Mouse (Mus musculus) hindbrain, embryonic 16.5 days (tissue): ENCODE data around the gene Pfdn6. TPM values are rescaled to one million over a fixed set of nuclear protein-coding genes. Genes with fewer than 3 reads are reported as not detected.

Experiments used
- ATAC-seq: fragments of 200-750 bp; cut with Nextera tagmentation; 2 replicates; pipeline ENCODE4 v1.8.0; 2017; ENCODE audit warnings: moderate TSS enrichment, moderate library complexity
- H3K27ac ChIP-seq: fragments of 300-500 bp; sonication (generic); 2 replicates; pipeline ENCODE4 v1.5.1; 2014; ENCODE audit warnings: low read depth, mild to moderate bottlenecking, control low read depth, low read length, moderate library complexity
- H3K27me3 ChIP-seq: fragments of 300-500 bp; sonication (generic); replicated peaks from 2 replicates; pipeline ENCODE4 v1.6.1; 2014; ENCODE audit warnings: low read length; ENCODE audit not compliant: control insufficient read depth, insufficient read depth
- H3K36me3 ChIP-seq: fragments of 300-500 bp; sonication (generic); 2 replicates; pipeline ENCODE4 v1.6.1; 2014; ENCODE audit warnings: mild to moderate bottlenecking, low read length, moderate library complexity, mixed read lengths; ENCODE audit not compliant: control insufficient read depth, insufficient read depth
- H3K4me1 ChIP-seq: fragments of 300-500 bp; sonication (generic); 2 replicates; pipeline ENCODE4 v1.6.1; 2014; ENCODE audit warnings: low read depth, low read length; ENCODE audit not compliant: control insufficient read depth, insufficient read depth
- H3K4me2 ChIP-seq: fragments of 300-500 bp; sonication (generic); 2 replicates; pipeline ENCODE4 v1.6.1; 2014; ENCODE audit warnings: mild to moderate bottlenecking, low read length, control low read depth, moderate library complexity
- H3K4me3 ChIP-seq: fragments of 300-500 bp; sonication (generic); 2 replicates; pipeline ENCODE4 v1.5.1; 2014; ENCODE audit warnings: mild to moderate bottlenecking, low read length, control low read depth, moderate library complexity
- H3K9ac ChIP-seq: fragments of 300-500 bp; sonication (generic); 2 replicates; pipeline ENCODE4 v1.6.1; 2014; ENCODE audit warnings: low read depth, mild to moderate bottlenecking, control low read depth, low read length, moderate library complexity
- H3K9me3 ChIP-seq: fragments of 300-500 bp; sonication (generic); 2 replicates; pipeline ENCODE4 v1.6.1; 2014; ENCODE audit warnings: mild to moderate bottlenecking, low read length, moderate library complexity; ENCODE audit not compliant: control insufficient read depth
- WGBS: fragments of 180-500 bp; shearing (Covaris S2); extraction: QIAGEN DNeasy Blood & Tissue Kit; methylation state at CpG from one replicate; pipeline ENCODE4 v1.1.7; 2014; 5-methylcytosine and 5-hydroxymethylcytosine counted together
- polyA plus RNA-seq: library from polyadenylated mRNA; unstranded; fragments of >200 nt; fragmentation: Nextera tagmentation; extraction: Ambion mirVana; gene quantifications from 2 replicates; pipeline ENCODE4 v1.2.1, GENCODE M21; 2015

Gene Pfdn6
- polyA plus RNA-seq, 1 experiment from 2014 or later: 189 TPM

DNA sequence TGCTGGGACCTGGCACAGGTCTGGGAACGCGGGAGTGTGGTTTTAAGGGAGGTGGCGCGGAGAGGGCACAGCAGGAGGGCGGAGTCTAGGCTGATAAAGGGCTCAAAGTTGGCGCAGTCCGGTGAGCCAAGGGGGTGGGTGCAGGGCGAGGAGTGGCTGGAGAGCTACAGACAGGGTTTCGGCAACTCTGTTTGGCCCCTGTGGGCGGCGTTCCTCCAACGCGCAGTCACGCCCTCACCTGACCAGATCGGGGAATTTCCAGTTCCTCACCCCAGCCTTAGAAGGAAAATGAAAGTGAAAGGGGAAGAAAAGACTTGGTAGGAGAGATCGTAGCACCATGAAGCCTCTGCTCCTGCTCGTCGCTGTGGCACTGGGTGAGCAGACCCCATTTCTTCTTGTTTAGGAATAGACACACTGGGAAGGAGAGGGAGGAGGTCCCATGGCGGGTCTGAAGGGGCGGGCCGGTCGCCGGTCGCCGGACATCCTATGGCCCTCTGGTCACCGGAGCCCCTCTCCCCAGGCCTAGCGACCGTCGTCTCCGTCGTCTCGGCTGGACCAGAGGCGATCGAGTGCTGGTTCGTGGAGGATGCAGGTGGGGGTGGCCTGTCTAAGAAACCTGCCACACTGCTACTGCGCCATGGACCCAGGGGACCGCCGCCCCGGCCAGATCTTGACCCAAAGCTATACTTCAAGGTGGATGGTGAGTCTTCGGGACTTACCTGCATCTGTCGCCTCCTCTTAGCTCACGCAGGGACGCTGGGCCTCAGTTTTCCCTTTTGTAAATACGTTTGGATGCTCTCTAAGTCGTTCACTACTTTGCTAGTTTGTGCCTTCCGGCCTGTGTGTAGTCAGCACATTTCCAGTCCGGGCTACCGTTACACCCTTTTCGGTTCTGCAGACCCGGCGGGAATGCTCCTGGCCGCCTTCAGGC, 20.5 kb downstream of the Pfdn6 start:
- H3K9me3 ChIP-seq: no peaks in the 10 kb centered on the region
- H3K4me1 ChIP-seq: peaks cover 30% of the 10 kb centered on the region
- peak overlapping the region; percentile 49 for H3K4me3 ChIP-seq
- ATAC-seq: no peak
- H3K4me2 ChIP-seq: peak overlapping the region; percentile 78
- WGBS: 2% methylated on average over 51 of the region's 52 CpGs
- no peaks in the 10 kb centered on the region for H3K36me3 ChIP-seq
- peak overlapping the region; percentile 63 for H3K9ac ChIP-seq
- peak overlapping the region; percentile 60 for H3K27ac ChIP-seq
- H3K27me3 ChIP-seq: 0 out of 2 replicates have a peak, but pooled peaks cover 3% of the 10 kb centered on the region

DNA sequence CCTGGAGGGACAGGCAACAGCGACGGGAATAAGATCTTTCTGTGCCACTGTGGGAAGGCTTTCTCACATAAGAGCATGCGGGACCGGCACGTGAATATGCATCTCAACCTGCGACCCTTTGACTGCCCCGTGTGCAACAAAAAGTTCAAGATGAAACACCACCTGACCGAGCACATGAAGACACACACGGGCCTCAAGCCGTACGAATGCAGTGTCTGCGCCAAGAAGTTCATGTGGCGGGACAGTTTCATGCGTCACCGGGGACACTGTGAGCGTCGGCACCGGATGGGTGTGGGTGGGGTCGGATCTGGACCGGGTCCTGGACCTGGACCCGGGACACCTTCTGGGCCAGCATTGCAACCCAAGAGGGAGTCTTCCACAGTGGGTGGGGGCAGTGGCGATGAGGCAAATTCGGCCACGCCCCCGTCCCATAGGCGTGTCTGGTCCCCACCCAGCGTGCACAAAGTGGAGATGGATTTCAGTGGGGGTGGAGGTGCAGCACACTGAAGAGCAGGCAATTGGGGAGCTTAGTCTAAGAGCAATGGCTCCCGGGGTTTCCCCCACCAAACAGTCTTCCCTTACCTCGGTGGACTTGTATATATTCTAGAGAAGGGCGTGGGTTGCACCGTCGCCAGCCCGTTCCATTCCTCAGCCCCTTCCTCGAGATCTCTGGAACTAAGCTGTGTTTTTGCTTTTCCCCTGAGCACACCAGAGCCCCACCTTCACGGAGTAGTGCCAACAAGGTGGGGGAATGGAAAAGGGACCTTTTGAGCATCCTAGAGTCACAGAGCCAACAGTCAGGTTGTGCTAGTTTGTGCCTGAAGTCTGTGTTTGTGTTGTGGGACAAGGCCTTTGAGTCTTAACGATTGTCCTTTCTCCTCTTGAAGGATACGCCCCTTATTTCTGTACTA, 21.6 kb downstream of the Pfdn6 start:
- Histone ChIP-seq H3K36me3 (peaks cover 9% of the 10 kb centered on the region), H3K4me2 (peak overlapping the region; percentile 78), H3K4me3 (peak overlapping the region; percentile 49), H3K27ac (no peak overlapping the region), H3K27me3 (0 out of 2 replicates have a peak, but pooled peaks cover 3% of the 10 kb centered on the region), H3K9me3 (no peaks in the 10 kb centered on the region), H3K9ac (peak overlapping the region; percentile 63; the same call in 1 of the 2 replicates), H3K4me1 (peaks cover 30% of the 10 kb centered on the region)
- WGBS: 59% methylated on average over 37 of the region's 37 CpGs
- no peak for ATAC-seq

DNA sequence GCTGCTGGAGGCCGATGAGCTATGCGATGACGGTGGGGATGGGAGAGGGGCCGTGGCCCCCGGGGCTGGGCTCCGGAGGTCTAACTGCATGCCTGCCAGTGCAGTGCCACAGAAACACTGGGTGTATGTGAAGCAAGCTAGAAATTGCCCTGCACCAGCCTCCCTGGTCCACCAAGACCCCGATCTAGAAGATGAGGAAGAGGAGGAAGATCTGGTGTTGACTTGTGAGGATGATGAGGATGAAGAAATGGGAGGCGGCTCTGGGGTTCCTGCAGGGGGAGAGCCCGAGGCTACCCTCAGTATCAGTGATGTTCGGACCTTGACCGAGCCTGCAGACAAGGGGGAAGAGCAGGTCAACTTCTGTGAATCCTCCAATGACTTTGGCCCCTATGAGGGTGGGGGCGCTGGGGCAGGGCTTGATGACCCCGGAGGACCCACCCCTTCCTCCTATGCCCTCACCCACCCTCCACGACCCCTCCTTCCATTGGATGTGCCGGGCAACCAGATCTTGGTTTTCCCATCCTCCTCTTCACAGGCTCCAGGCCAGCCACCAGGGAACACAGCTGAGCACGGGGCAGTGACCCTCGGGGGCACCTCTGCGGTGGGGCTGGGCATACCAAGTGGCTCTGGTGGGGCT, 22.4 kb downstream of the Pfdn6 start:
- no peak for ATAC-seq
- H3K27ac ChIP-seq: no peak overlapping the region
- no peak overlapping the region for H3K4me2 ChIP-seq
- H3K27me3 ChIP-seq: 0 out of 2 replicates have a peak, but pooled peaks cover 3% of the 10 kb centered on the region
- peaks cover 30% of the 10 kb centered on the region for H3K4me1 ChIP-seq
- H3K4me3 ChIP-seq: no peak overlapping the region
- H3K36me3 ChIP-seq: peaks cover 13% of the 10 kb centered on the region
- H3K9me3 ChIP-seq: no peaks in the 10 kb centered on the region
- H3K9ac ChIP-seq: no peak overlapping the region
- WGBS: 81% methylated on average over 18 of the region's 18 CpGs

DNA sequence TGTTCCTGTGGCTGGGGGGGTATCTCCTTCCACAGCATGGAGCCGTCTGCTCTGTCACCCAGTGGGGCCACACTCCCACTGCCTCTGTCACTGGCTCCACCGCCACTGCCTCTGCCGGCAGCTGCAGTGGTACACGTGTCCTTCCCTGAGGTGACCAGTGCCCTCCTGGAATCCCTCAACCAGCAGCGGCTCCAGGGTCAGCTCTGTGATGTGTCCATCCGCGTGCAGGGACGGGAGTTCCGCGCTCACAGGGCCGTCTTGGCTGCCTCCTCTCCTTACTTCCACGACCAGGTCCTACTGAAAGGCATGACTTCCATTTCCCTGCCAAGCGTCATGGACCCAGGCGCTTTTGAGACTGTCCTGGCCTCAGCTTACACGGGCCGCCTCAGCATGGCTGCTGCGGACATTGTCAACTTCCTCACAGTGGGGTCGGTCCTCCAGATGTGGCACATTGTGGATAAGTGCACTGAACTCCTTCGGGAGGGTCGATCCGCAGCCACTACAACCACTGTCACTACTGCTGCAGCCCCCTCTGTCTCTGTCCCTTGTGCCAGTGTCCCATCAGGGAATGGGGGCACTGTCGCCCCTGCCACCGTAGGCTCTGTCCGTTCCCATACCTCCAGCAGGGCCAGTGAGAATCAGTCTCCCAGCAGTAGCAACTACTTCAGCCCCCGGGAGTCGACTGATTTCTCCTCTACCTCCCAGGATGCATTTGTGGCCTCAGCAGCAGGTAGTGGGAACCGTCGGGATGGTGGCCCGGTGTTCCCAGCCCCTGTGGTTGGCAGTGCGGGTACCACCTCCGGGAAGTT, 23.1 kb downstream of the Pfdn6 start:
- no peak for ATAC-seq
- Histone ChIP-seq H3K36me3 (peaks cover 19% of the 10 kb centered on the region), H3K4me1 (peaks cover 30% of the 10 kb centered on the region), H3K27me3 (0 out of 2 replicates have a peak, but pooled peaks cover 3% of the 10 kb centered on the region), H3K27ac (no peak overlapping the region), H3K9me3 (no peaks in the 10 kb centered on the region), H3K4me3 (peak overlapping the region; percentile 60), H3K9ac (peak overlapping the region; percentile 75), H3K4me2 (peak overlapping the region; percentile 57)
- 70% methylated on average over 31 of the region's 31 CpGs for WGBS

DNA sequence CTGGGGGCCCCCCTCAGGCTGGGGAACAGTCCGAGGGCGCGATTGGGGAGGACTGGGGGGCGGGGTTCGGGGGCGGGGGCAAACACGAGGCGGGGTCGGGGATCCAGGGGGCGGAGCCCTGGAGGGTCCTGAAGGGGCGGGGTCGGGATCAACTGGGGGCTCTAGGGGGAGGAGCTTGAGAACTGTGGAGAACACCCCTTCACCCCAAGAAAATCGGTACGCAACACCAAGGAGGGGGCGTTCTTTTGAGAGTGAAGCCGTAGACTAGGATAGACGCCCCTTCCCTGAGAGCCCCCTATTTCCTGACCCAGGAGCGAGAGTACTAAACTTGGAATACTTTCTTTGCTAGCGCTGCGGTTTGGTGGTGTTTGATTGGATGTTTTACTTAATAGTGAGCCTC, 23.8 kb downstream of the Pfdn6 start:
- Histone ChIP-seq H3K27me3 (0 out of 2 replicates have a peak, but pooled peaks cover 3% of the 10 kb centered on the region), H3K4me2 (peak overlapping the region; percentile 57), H3K27ac (peak overlapping the region; percentile 87), H3K9me3 (no peaks in the 10 kb centered on the region), H3K4me3 (peak overlapping the region; percentile 60), H3K36me3 (peaks cover 21% of the 10 kb centered on the region), H3K9ac (peak overlapping the region; percentile 75), H3K4me1 (peaks cover 30% of the 10 kb centered on the region)
- WGBS: under 1% methylated on average over 20 of the region's 20 CpGs
- peak; percentile 2 for ATAC-seq

DNA sequence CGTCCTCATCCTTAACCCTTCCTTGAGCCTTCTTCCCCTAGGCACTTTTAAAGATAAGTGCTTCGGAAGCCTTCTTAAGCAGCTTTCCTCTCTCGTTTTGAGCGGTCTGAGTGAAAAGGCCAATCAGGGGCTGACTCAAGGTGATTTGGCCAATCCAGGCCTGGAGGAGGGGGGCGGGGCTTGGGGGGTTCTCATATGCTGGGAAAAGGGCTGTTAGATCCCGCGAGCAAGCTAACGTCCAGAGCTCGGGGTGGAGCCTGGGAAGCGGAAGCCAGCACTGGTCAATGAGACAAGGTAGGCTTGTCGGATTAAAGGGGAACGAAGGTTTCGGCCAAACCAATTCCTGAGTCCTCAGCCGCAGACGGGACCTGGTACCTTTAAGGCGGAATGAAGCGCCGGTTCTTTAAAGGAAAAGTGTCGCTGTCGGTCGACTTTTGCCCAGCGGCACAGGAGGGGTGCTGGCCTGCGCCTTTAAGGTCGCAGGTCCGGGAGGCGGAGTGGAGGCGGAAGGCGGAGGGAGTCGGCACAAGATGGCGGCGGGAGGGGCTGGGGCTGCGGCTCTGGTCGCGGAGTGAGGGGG, 24.4 kb downstream of the Pfdn6 start, which contains the start of the genes Tapbp and Zbtb22:
Tapbp (plus strand) TSS at position 229 of the 580 bp plus-strand sequence.
Zbtb22 (plus strand) TSS at position 234 of the 580 bp plus-strand sequence.
- Histone ChIP-seq H3K4me3 (peak within 1 kb of the TSS; percentile 60), H3K4me1 (peaks cover 30% of the 10 kb centered on the region), H3K36me3 (peaks cover 21% of the 10 kb centered on the region), H3K27me3 (0 out of 2 replicates have a peak, but pooled peaks cover 3% of the 10 kb centered on the region), H3K4me2 (peak within 1 kb of the TSS; percentile 57), H3K27ac (peak within 1 kb of the TSS; percentile 87), H3K9ac (peak within 1 kb of the TSS; percentile 75), H3K9me3 (no peaks in the 10 kb centered on the region)
- under 1% methylated on average over 31 of the region's 34 CpGs for WGBS
- ATAC-seq: peak; percentile 92

DNA sequence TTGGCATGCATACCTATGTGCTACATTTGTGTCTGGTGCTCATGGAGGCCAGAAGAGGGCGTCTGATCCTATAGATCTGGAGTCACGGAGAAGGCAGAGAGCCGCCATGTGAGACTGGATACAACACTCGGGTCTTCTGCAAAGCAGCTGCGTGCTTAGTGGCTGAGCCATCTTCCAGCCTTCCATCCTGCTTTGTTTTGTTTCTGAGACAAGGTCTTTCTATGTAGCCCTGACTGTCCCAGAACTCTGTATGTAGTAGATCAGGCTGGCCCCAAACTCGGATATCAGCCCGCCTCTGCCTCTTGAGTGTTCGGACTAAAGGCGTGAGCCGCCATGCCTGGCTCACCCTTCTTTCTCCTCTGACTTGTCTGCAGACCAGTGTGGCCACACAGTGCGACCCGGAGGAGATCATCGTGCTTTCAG, 25.2 kb downstream of the Pfdn6 start:
- 66% methylated on average over 13 of the region's 13 CpGs for WGBS
- Histone ChIP-seq H3K9me3 (no peaks in the 10 kb centered on the region), H3K27me3 (0 out of 2 replicates have a peak, but pooled peaks cover 3% of the 10 kb centered on the region), H3K27ac (no peak overlapping the region), H3K4me3 (no peak overlapping the region; the same call in 1 of the 2 replicates), H3K4me2 (peak overlapping the region; percentile 57), H3K36me3 (peaks cover 21% of the 10 kb centered on the region), H3K9ac (no peak overlapping the region), H3K4me1 (peaks cover 31% of the 10 kb centered on the region)
- no peak for ATAC-seq
